Mouse (Mus musculus): ENCODE measurements around the gene Mctp1.

GRCm38 (mm10) chr13:76659523-76659922, 275.2 kb downstream of the Mctp1 start:
- TF ChIP-seq CTCF (IDR thresholded peaks at IDR 0.05; ENCODE audit: extremely low read depth, insufficient read depth, low read length) (no peak), POLR2A (IDR thresholded peaks at IDR 0.05; ENCODE audit: extremely low read depth, insufficient read depth, low read length) (no peak)
